10 mouse cellular contexts compared by ENCODE assay signal in the genomic region with DNA sequence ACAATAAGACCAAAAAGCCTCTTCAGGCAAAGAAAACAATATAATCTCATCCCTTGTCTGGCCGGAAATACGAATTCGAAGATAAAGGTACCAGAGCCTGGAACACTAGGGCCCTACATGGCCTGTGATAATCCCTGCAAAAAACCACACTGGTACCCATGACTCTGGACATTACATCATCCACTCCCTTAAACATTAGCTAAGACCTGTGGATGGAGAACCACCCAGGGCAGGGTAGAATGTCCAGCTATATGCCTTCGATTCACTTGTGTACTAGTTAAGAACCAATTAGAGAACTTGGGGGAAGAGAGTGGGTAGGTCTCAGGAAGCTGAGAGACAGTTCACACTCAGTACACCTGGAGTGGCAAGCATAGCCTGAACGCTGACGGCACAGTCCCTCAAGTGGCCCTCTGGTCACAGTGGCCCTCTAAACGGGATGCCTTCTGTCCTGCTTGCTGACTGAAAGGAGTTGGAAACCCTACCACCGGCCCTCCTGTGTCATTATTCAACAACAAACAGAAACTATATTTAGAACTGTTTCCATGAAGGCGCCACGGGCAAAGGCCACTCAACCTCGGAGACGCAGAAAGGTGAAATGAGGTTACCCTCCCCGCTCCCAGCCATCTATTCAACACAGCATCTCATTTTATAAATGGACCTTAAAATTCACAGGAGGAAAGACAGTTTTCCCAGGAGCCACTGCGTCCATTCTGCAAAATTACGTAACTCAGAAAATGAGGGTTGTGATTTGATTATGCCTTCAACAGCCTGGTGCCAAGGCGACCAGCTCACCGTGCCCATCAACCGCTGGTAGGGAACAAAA.
A peak's percentile ranks its signal among the peaks of the same experiment; 100 is the strongest.
DNase-seq lines count a peak whose midpoint lies in the region; ATAC-seq lines count a peak whose summit lies in the region.
"Had no signal": no experiment of that assay in that cellular context is flagged by ENCODE, and none has a peak within 500 bp of the region (broad histone marks: within the 10 kb centered on the region; RNA-seq: fewer than 3 reads in every experiment).

No protein-coding gene starts in this region.

- DNase-seq in adrenal gland, adult 8-10 months: peak; percentile 45
- DNase-seq in adrenal gland, postnatal 25 days: no peak
- DNase-seq in neural tube, embryonic 10.5 days (ENCODE audit: extremely low spot score, low spot score): no peak
- peak; percentile 84 to 93 for DNase-seq in kidney, postnatal 36 days
- DNase-seq in spleen, adult 12 weeks (ENCODE audit: low spot score): no peak
- DNase-seq in cerebellum, postnatal 25 days: no peak
- DNase-seq in midbrain, embryonic 11.5 days (ENCODE audit: low spot score, missing footprints): no peak

- 0 out of 2 replicates have a peak overlapping the region, but pooled peaks have one; percentile 13 for H3K27ac ChIP-seq in neural tube, embryonic 13.5 days (replicated peaks)
- H3K27ac ChIP-seq in midbrain, embryonic 11.5 days (ENCODE audit: low read depth, low read length): no peak overlapping the region

- no peaks in the 10 kb centered on the region for H3K9me3 ChIP-seq in neural tube, embryonic 13.5 days
- no peaks in the 10 kb centered on the region for H3K9me3 ChIP-seq in midbrain, embryonic 11.5 days (ENCODE audit: control insufficient read depth, low read length)

- peaks cover 67% of the 10 kb centered on the region for H3K4me1 ChIP-seq in neural tube, embryonic 13.5 days (replicated peaks)
- peaks cover 11% of the 10 kb centered on the region for H3K4me1 ChIP-seq in midbrain, embryonic 11.5 days (ENCODE audit: control insufficient read depth, insufficient read depth, low read length)

- no peak for ATAC-seq in neural tube, embryonic 13.5 days (ENCODE audit: low read depth)
- no peak for ATAC-seq in midbrain, embryonic 11.5 days (ENCODE audit: low FRiP score)
- ATAC-seq: activated CD4-positive, CD25-positive, alpha-beta regulatory T cell, adult 4 months had no signal

- H3K9ac ChIP-seq in neural tube, embryonic 13.5 days: no peak overlapping the region
- no peak overlapping the region for H3K9ac ChIP-seq in midbrain, embryonic 11.5 days (ENCODE audit: low read length)

- H3K4me2 ChIP-seq in neural tube, embryonic 13.5 days: no peak overlapping the region
- H3K4me2 ChIP-seq in midbrain, embryonic 11.5 days: no peak overlapping the region

- no peaks in the 10 kb centered on the region for H3K27me3 ChIP-seq in neural tube, embryonic 13.5 days
- no peaks in the 10 kb centered on the region for H3K27me3 ChIP-seq in midbrain, embryonic 11.5 days (ENCODE audit: control insufficient read depth, insufficient read depth, low read length)

- WGBS in neural tube, embryonic 13.5 days: 84% methylated on average over 18 of the region's 18 CpGs
- 92% methylated on average over 18 of the region's 18 CpGs for WGBS in midbrain, embryonic 11.5 days

- H3K36me3 ChIP-seq in neural tube, embryonic 13.5 days: 0 out of 2 replicates have a peak, but pooled peaks cover 5% of the 10 kb centered on the region
- H3K36me3 ChIP-seq in midbrain, embryonic 11.5 days (ENCODE audit: control insufficient read depth, insufficient read depth, low read length): peaks cover 11% of the 10 kb centered on the region

- no peak overlapping the region for H3K4me3 ChIP-seq in neural tube, embryonic 13.5 days
- H3K4me3 ChIP-seq in midbrain, embryonic 11.5 days (ENCODE audit: low read depth, low read length): no peak overlapping the region
- H3K4me3 ChIP-seq: erythroblast, embryonic 14.5 days had no signal

Comparison
In these comparisons a context has a peak if more than half of its experiments do, and no peak if none do; other contexts are left out.
1. DNase-seq: peak in adrenal gland, adult 8-10 months (single experiment) and kidney, postnatal 36 days (2 of 2); none in adrenal gland, postnatal 25 days (single experiment), neural tube, embryonic 10.5 days (single experiment), spleen, adult 12 weeks (single experiment), cerebellum, postnatal 25 days (0 of 2) and midbrain, embryonic 11.5 days (single experiment).